Mouse (Mus musculus) kidney, postnatal 14 days (tissue): ENCODE measurements at regions not wholly inside any gene's neighbourhood (a gene's known extent, or its start where the extent isn't known, plus 50 kb on each side); places are given as distances from the start of the nearest gene placed in this dataset.

Source experiments
- DNase-seq: peaks from one replicate; pipeline ENCODE4 v3.0.0; 2022; ENCODE audit warnings: mixed read lengths

DNA sequence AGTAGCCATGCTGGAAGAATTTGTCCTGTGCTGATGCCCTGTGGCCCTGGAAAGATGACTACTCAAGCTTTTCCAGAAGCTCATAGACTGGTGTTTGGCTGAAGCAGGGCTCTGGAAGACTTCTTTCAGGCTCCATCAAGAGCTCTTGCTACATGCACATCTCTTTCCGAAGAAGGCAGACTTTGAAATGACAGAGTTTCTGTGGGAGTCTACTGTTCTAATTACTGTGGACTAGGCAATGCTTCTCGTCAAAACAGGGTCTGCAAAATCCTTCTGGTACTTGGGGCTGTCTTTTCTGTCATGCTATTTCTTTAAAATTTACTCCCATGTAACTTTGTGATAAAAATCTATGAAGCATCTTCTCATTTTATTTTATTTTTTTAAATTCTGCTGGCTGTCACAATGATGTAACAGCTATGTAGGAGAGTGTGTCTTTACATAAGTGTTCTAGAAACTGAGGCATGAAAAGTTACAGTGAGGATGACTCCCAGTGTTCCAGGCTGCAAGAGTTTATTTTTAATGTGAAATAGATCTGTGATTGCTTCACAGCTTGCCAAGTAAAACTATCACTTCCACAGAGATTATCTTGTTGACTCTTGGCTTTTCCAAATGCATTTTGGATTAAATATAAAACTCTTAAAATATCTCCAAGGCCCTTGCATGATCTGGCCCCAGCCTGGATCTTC is 244.9 kb upstream of the Nmur2 start:
- no peak for DNase-seq

DNA sequence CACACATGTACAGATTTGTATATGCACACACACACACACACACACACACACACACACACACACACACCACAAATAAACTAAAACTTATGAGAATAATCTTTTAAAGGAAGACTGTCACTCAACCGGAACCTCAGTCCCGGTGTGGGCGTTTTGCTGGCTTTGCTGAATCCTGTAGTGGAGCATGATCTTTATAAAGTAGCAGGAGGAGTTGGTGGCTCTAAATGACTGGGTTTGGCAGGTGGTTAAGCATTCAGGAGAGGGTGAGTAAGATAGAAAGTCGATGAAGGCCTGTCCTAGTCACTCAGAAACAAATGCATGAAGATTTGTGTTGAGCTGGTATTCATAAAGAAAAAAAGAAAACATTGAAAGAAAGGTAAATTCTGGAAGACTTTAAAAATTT is 240.4 kb upstream of the Nmur2 start:
- no peak for DNase-seq

DNA sequence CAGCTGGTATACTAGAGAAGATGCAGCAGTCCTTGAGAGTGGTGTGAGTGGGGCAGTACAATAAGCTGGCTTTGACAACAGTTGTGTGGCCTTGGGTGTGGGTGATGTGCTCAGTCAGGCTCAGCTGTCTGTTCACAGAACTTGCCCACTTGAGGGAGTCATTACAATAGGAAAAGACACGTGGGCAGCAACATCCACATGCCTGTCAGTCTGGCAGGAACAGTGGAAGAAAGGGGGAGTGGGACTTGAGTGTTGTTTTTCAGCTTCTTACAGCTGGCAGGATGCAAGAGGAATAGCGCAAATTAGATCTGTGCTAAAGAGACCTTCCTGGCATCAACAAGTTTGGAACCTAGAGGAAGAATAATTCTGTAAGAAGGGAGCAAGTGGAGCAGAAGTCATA is 239.4 kb upstream of the Nmur2 start:
- DNase-seq = no peak

DNA sequence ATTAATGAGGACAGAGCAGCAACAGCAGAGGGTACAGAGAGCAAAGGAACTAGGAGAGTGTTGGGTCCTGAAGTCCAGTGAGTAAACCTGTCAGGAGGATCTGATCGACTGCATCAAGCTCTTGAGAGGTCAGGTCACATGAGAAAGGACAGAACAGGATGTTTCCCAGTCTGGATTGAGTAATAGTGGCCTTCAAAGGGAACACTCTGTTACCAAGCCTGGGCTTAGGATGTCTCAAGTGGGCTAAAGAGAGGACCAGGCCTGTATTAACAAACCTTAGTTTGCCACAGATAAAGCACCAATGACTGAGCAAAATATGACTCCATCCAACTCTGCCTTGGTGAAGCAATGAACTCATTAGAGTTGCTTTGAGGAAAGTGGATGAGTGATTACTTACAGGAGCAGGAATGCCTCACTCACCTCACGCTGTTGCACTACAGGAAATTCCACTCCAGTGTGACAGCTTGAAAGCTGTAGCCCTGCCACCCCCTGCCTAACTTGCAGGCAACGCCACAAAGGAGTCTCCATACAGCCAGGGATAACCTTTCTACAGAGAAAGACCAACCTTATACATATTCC is 229.2 kb upstream of the Nmur2 start:
- DNase-seq = no peak

DNA sequence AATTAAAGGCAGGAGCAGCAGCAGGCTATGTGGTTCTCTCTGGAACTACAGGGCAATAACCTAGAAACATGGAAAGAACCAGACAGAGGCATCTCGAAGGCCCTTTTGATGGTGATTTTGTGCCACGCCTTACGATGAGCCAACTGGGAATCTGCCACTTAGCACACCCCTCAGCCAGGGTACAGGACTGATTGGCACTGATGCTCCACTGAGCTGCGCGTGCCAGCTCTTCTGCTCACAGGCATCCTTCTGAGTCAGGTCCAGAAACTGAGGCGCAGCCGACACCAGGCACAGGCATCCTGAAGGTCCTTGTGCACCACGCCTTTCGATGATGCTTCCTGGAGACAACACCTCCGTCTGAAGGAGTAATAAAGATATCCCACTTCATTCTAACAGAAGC is 221.9 kb upstream of the Nmur2 start:
- no peak for DNase-seq

DNA sequence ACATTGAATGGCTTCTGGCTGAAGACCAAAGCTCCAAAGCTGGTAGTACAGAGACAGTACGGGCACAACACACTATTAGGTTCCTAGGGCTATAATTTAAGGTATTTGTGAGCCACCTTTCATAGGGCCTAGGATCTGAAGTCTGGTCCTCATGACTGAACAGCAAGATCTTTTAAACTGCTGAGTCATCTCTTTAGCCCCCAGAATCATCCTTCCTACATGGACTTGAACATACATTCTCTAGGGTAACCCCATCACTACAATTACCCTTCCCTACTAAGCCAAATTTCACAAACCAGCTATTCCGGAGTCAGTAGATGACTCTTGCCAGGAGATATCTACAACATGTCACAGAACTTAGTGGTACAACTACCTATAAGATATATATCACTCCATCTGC is 215.5 kb upstream of the Nmur2 start:
- DNase-seq = no peak

DNA sequence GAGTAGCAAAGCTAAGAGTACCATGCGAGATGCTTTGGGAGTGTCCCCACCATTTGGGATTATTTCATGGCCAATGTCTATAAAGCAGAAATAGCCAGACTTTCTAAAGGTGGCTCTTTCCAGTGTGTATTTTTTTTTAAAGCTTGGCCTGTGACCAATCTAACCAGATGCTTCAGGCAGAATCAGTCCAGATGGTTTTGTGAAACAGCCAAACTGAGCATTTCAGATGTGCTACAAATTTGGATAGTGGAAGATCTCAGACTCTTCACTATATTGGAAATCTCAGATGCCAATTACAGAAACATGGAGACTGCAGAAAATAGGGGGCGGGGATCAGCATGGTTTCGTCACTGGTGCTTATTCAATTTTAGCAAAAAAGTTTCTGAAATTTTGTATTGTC is 213.6 kb upstream of the Nmur2 start:
- no peak for DNase-seq

DNA sequence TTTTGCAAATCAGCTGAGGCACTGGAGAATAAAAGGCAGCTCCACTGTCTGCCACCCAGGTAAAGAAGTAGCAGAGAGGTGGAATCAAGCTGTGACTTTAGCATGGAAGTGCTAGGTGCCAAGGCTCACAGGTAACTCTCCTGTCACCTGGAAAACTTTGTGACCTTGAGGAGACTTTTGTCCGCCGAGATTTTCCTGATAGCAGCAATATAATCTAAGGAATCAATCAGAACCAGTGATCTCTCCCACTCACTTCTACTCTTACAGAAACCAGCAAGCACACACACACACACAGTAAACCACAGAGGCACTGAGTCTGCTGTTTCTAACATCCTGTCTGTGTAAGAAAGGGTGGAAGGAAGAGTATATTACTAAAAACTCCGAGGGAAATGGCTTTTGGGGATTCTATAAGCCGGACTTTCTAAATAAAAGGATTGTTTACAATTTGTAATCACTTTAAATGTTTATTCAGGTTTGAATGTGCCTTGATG is 206.6 kb upstream of the Nmur2 start:
- DNase-seq = no peak

DNA sequence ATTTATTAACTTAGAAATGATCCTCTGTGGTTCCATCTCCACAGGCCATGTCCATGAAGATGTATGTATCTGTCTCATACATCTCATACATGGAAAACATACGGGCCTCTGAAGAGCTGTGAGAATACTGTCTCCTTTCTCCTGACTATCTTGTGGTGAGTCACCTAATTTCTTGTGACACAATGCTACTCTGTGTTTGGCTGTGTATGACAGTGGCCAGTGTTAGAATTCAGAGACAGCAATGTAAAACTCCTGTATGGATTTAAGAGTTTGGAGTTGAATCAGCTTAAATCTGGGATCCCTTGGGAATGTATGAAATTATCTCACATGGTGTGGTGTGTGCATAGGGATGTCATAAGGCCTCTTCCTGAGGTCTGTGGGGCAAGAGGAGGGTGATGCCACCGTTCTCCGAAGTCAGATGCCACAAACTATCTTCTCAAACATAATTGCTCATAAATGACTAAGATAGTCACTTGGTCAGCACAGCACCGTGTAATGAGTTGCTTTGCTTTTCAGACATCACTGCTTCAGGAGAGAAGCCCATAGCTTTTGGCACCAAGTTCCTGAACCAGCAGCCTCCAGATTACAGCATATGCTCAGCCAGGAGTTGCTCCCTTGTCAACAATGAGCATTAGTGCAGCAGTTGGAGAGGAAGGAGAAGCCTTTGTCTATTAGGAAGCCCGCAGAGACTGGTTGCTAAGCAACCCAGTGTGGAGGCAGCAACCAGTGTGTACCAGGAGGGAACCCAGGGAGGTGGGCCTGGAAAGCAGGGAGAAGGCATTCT is 205.9 kb upstream of the Nmur2 start:
- DNase-seq = no peak

DNA sequence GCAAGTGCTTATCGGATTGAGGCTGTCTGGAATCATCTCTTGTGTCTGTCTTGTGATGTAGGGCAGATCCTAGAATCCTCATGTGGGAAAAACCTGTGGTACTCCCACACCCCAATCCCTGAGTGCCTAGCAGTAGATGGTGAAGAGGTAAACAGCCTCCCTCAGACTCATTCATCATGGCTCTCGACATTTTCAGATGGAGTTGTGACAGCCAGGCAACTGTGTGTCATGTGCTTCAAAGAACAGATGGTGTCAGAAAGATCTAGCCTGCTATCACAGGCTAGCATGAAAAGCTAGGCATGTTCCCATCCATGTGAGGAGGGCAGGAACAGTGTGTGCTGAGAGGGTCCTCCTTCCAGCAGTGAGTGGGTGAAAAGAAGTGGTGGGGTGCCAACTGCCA is 204.1 kb upstream of the Nmur2 start:
- DNase-seq = no peak

DNA sequence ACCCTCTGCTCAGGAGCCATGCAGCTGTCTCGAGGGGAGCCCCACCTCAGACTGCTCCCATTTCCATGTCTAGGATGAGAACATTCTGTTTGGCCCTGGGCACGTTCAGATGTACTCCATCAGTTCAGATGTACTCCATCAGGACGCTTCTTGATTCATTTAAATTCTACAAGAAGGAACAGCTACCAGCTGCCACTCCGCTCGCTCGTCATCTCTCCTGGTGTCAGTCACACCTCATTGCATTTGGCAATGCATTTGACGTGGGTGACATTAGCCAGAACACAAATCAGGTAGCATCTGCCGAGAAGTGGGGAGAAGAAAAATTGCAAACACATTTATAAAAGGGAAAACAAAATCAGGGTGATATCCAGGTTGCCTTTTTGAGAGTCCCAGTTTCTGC is 202.6 kb upstream of the Nmur2 start:
- DNase-seq = no peak

DNA sequence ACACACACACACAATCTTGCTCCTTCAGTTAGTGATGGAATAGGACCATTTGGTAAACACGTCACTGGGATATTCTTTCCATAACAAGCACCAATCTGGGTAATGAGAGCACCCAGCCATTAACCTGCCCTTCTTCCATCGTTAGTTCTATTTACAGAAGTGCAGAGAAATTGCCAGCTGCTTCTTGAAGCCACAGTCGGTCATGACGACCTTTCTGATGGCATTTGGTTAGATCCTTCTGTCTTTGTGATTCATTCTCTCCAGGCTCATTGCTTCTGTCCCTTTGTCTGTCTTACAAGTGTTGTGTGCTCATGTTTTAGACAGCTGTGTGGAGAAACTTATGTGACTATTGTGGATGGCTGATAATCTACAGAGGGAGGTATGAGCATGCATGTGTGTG is 197.9 kb upstream of the Nmur2 start:
- DNase-seq = no peak

DNA sequence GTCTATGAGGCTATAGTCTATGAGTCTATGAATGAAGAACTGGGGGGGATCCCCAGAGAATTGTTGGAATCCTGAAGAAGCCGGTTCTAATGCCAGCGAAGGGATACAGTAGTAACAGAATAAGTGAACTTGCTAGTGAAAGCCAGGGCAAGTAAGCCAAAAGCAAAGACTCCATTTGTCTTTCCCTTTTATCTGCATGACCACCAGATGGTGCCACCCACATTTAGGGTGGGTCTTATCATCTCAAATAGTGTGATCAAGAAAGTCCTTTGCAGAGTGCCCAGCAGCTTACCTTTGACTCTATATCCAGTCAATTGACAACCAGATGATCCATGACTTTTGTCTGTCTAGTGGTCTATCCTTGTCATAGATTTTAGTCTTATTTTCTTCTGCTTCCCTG is 184.2 kb upstream of the Nmur2 start:
- peak; percentile 2 for DNase-seq

DNA sequence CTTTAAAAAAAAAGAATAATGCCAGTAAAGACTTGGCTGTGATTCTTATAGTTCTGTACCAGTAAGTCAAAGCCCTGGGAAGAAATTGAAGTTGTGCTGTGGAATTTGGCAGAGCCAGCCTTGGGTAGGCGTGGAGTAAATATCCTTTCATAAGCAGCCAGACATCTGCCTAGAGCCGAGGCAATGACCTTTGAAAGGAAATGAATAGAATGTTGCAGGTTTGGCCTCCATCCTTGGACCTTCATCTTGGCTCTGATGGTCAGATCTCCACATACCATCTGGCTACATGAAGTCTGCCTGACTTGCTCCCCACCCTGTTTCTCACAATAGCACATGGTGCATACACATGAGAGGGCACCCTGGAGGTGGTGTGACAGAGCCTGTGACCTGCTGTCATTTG is 174.9 kb upstream of the Nmur2 start:
- DNase-seq = no peak

DNA sequence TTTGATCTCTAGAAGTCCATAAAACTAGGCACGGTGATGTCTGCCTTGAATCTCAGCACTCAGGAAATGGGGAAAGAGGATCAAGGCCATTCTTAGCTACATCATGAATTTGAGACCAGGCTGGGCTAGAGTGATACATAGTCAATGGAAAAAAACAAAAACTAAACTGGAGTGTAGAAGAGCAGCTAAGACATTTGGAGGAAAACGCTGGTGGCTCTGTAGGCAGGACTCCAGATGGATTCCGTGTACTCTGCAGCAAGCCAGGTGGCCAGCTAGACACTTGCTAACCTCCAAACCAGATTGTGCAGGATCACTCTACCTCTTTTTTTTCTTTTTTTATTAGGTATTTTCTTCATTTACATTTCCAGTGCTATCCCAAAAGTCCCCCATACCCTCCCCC is 161.0 kb upstream of the Nmur2 start:
- no peak for DNase-seq

DNA sequence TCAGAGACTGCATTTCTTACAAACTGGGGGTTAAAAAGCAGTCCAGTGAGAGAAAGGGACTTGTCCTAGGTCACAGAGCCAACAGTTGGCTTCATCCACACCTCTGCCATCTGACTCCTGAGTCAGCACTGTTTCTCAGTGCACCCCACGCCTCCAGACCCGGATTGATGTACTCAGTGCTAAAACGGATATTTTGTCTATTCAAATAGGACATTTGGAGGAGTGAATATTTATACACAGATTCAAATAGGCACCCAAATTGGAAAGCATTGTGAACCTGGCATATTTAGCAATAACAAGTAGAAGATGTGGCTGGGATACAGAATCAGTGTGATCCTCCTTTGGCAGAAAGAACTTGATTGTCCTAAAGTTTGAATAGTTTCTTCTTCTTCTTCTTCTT is 154.5 kb upstream of the Nmur2 start:
- DNase-seq = no peak

DNA sequence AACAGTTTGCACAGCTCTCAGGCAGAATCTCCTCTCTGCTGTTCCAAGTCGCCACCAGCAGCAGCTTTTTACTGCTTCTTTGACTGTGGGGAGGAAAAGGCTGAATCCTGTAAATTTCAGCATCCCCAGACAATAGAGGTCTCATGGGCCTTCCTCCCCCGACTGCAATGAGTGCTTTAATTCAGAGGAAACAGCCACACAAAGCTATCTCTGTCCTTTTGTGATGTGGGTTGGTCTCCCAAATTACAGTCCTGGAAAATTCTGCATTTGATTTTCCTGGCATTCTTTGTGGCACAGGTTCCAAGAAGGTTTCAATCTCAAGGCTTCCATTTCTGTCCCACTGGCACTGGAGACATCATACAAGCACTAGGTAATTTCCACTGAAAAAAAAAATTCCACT is 152.6 kb upstream of the Nmur2 start:
- DNase-seq = no peak

DNA sequence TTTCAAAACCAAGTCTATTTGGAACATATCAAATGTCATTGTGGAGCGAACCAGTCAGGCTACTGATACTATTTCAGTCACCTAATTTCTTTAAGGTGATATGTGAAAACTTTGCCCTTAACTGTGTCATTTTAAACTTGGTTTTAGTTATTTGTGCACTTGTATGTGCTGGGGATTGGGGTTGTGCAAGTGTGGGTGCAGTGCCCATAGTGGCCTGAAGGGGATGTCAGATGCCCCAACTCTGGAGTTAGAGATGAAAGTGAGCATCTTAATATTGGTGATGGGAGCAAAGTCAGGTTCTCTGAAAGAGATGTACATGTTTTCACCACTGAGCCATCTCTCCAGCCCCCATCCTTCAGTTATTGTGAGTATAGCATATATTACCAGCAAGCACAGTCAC is 133.1 kb upstream of the Nmur2 start:
- DNase-seq = no peak

DNA sequence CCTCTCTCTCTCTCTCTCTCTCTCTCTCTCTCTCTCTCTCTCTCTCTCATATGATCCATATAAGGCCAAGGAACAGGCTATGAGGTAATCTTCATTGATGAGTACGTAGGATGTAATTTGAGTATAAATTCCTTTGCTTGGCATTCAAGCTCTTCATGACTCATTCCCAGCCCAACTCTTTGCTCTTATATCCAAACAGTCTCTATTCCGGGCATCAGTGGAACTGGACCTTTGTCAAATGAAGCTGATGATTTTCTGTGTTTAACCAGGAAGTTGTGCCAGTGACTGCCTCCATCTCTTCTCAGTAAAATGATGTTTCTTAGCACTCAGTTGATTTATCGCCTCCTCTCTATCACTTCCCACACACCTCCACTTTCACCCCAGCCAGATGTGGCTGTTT is 132.4 kb upstream of the Nmur2 start:
- no peak for DNase-seq

DNA sequence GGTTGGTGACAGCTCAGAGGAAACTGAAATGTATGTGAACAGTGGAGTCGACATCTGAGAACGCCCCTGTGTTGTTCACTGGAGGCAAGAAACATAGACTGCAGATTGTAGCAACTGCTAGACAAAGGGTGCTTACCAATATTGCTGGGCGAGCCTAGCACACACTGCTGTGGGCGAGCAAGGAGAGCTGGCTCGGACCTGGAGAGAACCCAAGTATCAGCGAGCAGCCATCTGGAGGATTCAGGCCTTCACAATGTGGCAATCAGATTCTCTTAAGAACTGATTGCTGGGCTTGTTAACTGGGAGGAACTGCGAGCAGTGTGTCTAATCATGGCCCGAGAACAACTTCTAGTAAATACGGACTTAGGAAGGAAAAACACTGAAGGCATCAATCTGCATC is 128.8 kb upstream of the Nmur2 start:
- no peak for DNase-seq

DNA sequence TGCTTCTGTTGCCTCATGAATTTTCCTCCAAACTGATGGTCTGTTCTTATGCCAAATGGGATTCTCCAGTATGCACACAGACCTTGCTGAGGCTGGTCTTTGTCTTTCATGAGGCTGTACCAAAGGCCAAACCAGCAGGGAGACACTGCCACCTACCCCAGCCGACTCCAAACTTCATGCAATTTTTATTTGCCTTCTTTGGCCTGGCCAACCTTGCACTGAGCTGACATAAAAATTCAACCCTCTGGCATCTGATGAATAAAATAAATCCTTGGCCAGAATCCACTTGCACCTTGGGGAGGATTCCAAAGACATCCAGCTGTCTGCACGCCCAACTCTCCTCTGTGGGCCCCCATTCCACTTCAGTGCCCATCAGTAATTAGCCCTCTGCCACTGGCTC is 126.0 kb upstream of the Nmur2 start:
- DNase-seq = no peak

DNA sequence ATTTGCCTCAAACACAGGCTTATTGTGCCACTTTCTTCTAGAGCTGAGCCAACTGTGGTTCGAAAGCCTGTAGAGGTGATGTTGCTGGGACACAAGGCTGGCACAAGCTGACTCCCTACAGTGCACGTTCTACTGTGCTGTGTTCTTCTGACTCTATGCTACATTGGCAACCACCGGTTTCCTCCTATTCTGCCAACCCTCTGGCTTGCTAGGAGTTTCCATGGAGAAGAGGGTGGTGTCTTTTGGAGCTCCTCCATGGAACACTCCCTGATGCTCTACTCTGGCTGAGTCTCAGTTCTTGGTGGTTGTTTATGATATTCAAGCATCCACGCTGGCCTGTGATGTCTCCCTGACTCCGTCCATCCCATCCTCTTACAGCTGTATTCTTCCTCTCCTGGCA is 124.9 kb upstream of the Nmur2 start:
- DNase-seq = no peak

DNA sequence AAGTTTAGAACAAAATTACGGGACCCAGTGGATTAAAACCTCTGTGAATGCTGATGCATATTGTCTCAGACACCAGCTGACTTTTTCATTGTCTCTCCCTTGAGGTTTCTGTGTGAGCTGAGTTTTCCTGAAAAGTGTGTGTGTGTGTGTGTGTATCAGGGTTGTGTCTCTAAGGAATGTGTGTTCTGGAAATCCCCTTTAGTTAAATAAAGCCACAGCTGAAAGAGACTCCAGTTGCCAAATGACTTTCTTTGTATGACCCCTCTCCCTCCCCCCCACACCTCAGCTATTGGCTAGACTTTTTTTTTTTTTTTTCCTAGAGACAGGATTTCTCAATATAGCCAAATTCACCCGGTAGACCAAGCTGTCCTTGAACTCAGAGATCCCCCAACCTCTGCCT is 119.5 kb upstream of the Nmur2 start:
- no peak for DNase-seq

DNA sequence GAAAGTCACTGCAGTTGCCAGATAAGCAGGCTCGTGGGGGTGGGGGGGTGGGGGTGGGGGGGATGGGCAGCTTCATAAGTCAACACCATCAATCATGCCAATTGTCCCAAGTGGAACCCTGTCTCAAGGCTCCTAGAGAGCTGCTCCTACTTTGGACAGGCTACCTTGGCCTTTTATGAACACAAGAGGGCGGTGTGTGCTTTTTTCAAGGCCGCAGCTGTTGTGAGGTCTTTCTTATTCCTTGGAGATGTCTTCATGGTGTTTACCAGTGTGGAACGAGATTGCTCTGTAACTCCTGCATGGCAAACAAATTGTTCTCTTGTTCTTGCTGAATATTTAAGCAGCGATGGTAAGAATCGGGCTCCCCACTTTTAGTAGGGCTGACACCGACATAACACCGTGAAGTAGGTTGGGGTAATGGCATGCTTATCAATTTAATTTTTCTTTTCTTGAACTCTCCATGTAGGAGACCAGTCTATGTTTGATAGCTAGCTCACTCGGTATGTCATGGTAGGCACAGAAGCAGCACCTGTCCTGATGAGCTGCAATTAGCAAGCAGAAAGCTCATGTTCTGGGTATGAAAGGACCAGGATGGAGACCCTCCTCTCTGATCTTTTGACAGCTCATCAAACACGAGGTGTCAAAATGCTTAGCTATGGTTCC is 118.7 kb upstream of the Nmur2 start:
- DNase-seq = peak; percentile 32
